Mouse (Mus musculus) hindbrain, embryonic 10.5 days (tissue): ENCODE measurements around the gene Slc6a2. TPM values are rescaled to one million over a fixed set of nuclear protein-coding genes. Genes with fewer than 3 reads are reported as not detected.

ENCODE experiments used
- DNase-seq: peaks from one replicate; pipeline ENCODE4 v3.0.0-alpha.2; 2017; ENCODE audit warnings: low spot score
- H3K27ac ChIP-seq: fragments of 300-500 bp; sonication (generic); 2 replicates; pipeline ENCODE4 v1.5.1; 2016; ENCODE audit warnings: mild to moderate bottlenecking, moderate library complexity
- H3K27me3 ChIP-seq: fragments of 300-500 bp; sonication (generic); 2 replicates; pipeline ENCODE4 v1.6.1; 2016; ENCODE audit warnings: mild to moderate bottlenecking; ENCODE audit not compliant: poor library complexity, insufficient read depth, severe bottlenecking
- H3K36me3 ChIP-seq: fragments of 300-500 bp; sonication (generic); 2 replicates; pipeline ENCODE4 v1.6.1; 2016; ENCODE audit warnings: mild to moderate bottlenecking, moderate library complexity
- H3K4me1 ChIP-seq: fragments of 300-500 bp; sonication (generic); replicated peaks from 2 replicates; pipeline ENCODE4 v1.6.1; 2016; ENCODE audit warnings: mild to moderate bottlenecking
- H3K4me3 ChIP-seq: fragments of 300-500 bp; sonication (generic); 2 replicates; pipeline ENCODE4 v1.5.1; 2016; ENCODE audit warnings: mild to moderate bottlenecking, moderate library complexity
- H3K9me3 ChIP-seq: fragments of 300-500 bp; sonication (generic); 2 replicates; pipeline ENCODE4 v1.6.1; 2016; ENCODE audit warnings: mild to moderate bottlenecking, moderate library complexity
- WGBS: fragments of 180-500 bp; shearing (Covaris S2); methylation state at CpG from one replicate; pipeline ENCODE4 v1.1.7; 2016; 5-methylcytosine and 5-hydroxymethylcytosine counted together
- polyA plus RNA-seq: library from polyadenylated mRNA; unstranded; fragments of >200 nt; fragmentation: Nextera tagmentation; extraction: Ambion mirVana; gene quantifications from 2 replicates; pipeline ENCODE4 v1.2.1, GENCODE M21; 2016

Gene Slc6a2
- polyA plus RNA-seq, 1 experiment from 2014 or later, result 0.22 TPM

- WGBS, result 69% methylated on average over 4 of the region's 4 CpGs
- no peaks in the 10 kb centered on the region for H3K9me3 ChIP-seq
- H3K4me1 ChIP-seq, result peaks cover 19% of the 10 kb centered on the region
Measured at GRCm38 (mm10) chr8:93040776-93041567, 81.1 kb downstream of the Slc6a2 start.

GRCm38 (mm10) chr8:93043083-93043482 is 83.2 kb downstream of the Slc6a2 start:
- Histone ChIP-seq H3K27ac (no peak overlapping the region), H3K36me3 (no peaks in the 10 kb centered on the region), H3K4me3 (no peak overlapping the region), H3K4me1 (peaks cover 16% of the 10 kb centered on the region), H3K27me3 (no peaks in the 10 kb centered on the region), H3K9me3 (no peaks in the 10 kb centered on the region)
- DNase-seq, result no peak
- 75% methylated on average over 1 of the region's 1 CpGs for WGBS

More at GRCm38 (mm10) chr8:93040776-93041567, 81.1 kb downstream of the Slc6a2 start:
- no peak for DNase-seq
- H3K27me3 ChIP-seq, result no peaks in the 10 kb centered on the region
- no peaks in the 10 kb centered on the region for H3K36me3 ChIP-seq
- no peak overlapping the region for H3K27ac ChIP-seq
- H3K4me3 ChIP-seq, result no peak overlapping the region

- Histone ChIP-seq H3K27ac (no peak within 1 kb of the TSS), H3K36me3 (no peaks in the 10 kb centered on the region), H3K27me3 (no peaks in the 10 kb centered on the region), H3K4me1 (no peaks in the 10 kb centered on the region), H3K9me3 (no peaks in the 10 kb centered on the region), H3K4me3 (no peak within 1 kb of the TSS)
- 75% methylated on average over 3 of the region's 3 CpGs for WGBS
- no peak for DNase-seq
Measured at GRCm38 (mm10) chr8:93048092-93048491, 88.2 kb downstream of the Slc6a2 start, which contains the start of gene Ces1a. TSS of gene Ces1a (minus strand) at chr8:93048192.

- no peaks in the 10 kb centered on the region for H3K27me3 ChIP-seq
- no peak for DNase-seq
- no peak overlapping the region for H3K27ac ChIP-seq
- no peak overlapping the region for H3K4me3 ChIP-seq
- no peaks in the 10 kb centered on the region for H3K36me3 ChIP-seq
- 78% methylated on average over 4 of the region's 4 CpGs for WGBS
- no peaks in the 10 kb centered on the region for H3K4me1 ChIP-seq
- H3K9me3 ChIP-seq, result no peaks in the 10 kb centered on the region
Measured at GRCm38 (mm10) chr8:93048510-93049416, 88.9 kb downstream of the Slc6a2 start.

Other genes starting within 250 kb of the Slc6a2 start
- gene Mmp2, start 132.8 kb upstream of the Slc6a2 start, polyA plus RNA-seq, result 60.8 and 71.4 TPM in 2 replicates
- gene Lpcat2, start 104.7 kb upstream of the Slc6a2 start, polyA plus RNA-seq, result 3.4 and 4.3 TPM in 2 replicates
- 0.16 and 0.26 TPM in 2 replicates for gene Capns2, start 58.7 kb upstream of the Slc6a2 start, polyA plus RNA-seq
- gene Ces1a, start 88.1 kb downstream of the Slc6a2 start, polyA plus RNA-seq, result not detected in 2 replicates
- gene Ces1b, start 119.9 kb downstream of the Slc6a2 start, polyA plus RNA-seq, result not detected in 2 replicates
- 0.09 TPM in 1 of 2 replicates, not detected in the other for gene Ces1c, start 171.2 kb downstream of the Slc6a2 start, polyA plus RNA-seq
- 0.48 and 2.6 TPM in 2 replicates for gene Ces1d, start 237.8 kb downstream of the Slc6a2 start, polyA plus RNA-seq